Mouse (Mus musculus): Measurements from ENCODE around the gene Trpm3.

Gene Trpm3

DNA sequence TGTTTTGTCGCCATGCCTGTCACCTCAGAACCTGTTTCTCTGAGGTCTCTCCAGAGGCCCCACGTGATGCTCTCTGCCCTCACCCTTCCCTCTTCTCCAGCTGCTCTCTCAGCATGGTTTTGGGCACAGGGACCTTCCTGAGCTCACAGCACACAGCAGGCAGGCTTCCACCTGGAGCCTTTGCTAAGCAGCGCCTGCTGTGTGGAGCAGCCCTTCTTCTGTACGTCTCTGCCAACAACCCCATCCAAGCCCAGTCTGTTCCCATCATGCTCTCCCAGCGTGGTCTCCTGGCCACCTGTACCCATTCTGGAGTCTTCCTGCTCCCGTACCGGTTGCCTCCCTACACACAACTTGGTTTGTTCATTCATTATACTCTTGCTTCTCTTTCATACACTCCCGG lies 823.9 kb downstream of the Trpm3 start:
- in situ Hi-C loops (cut with MseI, MboI): no loop called here

DNA sequence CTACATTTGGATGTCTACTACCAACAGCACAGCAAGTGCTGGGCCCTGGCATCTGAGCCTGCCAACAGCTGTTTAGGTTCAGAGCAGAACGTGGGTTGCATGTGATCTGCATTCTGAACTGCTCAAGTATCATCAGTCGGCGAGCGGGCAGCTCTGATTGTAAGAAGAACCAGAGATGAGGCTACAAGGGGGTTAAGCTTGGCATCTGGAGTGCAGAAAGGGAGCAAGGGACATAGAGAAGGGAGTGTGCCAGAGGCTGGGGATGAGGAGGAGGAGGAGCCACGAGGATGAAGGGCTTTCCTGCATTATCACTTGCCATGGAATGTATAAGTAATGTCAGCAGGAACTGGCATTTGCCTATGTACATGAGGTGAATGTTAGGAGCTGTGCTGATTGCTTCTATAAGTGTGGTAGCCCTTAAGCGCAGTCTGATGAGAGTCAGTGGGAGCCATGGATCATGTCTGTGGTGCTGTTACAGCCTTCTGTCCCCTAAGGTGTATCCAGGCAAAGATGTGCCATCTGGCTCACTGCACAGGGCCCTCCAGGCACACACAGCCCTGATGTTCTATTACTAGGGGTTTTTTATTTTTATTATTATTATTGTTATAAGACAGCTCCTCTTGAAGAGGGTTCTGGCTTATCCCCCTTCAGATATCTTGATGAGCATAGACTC lies 825.0 kb downstream of the Trpm3 start:
- in situ Hi-C loops (cut with MseI, MboI): no loop called here

DNA sequence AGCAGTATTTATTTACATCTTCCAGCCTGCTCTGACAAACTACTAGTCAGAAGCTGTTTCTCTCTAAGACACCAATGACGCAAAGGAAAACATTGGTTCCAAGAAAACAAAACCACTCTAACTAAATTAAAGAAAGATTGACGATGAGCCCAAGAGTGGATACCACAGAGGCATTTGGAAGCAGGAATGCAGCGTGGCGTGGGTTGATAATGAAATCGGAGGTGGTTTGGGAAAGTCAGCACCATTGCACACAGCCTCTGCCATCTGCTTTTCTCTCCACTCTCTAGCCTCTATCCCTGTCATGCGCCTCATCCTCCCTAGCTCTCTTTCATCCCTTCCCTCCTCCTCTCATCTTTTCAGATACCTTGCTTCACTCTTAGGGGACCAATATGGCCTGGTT lies 826.6 kb downstream of the Trpm3 start:
- in situ Hi-C loops (cut with MseI, MboI): no loop called here

DNA sequence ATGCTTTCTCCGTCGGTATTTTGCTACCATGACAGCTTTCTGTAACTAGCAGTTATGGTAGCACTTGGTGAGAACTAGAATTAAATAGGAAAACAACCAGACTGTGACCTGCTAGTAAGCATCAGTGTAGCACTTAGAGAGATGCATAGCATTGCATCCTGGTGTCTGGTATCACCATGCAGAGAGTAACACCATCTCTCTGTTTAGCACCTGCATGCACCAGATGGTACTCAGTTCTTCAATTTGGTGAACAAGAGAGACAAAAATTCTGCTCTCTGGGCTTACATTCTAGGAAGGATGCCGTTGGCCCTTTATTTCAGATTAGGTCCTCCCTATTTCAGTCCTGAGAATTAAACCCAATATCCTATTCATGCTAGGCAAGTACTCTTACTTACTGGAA lies 834.4 kb downstream of the Trpm3 start:
- in situ Hi-C loops (cut with MseI, MboI): no loop called here

DNA sequence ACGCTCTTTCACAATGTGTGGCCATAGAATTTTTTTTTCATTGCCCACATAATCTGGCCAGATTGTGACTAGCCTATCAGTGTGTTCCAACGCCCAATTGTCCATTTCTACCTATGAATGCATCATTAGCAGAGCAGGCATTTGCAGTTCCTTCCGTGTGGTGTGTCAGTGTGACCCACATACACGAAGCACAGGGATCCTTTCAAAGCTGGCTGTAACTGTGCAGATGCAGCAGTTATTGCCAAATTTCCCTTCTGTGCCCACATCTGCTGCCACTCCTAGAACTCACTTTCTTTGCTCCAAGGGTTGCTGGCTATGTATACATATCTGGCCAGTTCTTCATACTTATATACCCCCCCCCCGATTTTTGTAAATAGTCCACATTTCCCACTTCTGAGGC lies 834.9 kb downstream of the Trpm3 start:
- in situ Hi-C loops (cut with MseI, MboI): no loop called here

DNA sequence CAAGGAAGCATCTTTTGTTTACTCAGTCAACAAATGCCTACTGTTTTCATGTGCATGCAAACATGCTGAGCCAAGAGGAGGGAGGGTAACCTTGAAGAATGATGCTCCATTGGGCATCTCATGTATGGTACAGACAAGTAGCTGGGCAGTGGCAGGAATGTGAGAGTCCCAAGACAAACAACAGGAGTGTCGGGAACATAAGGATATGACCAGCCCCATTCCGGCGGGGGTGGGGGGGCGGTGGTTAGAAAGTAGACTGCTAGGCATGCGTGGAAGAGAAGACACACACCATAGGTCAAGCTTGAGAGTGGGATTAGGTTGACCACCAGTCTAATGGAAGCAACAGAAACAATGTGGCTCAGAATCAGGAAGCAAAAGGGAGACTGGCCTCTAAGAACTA lies 837.0 kb downstream of the Trpm3 start:
- in situ Hi-C loops (cut with MseI, MboI): no loop called here

DNA sequence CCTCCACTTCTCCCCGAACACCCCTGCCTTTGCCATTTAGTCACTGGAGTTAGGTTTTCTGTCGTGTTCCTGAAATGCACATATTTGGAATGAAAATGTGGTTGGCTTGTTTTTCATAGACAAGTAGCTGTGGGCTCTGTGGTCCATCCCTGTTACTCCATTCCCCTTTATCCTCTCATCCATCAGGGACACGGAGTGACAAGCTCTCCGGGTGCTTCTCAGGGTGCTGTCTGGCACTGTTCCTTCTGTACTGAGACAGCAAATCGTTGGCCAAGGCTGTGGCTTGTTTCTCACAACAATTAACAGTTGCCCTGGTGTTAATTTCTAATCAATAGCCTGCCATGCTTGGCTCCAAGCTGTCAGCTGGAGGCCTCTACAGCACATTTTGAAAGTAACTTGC lies 838.7 kb downstream of the Trpm3 start:
- in situ Hi-C loops (cut with MseI, MboI): no loop called here

DNA sequence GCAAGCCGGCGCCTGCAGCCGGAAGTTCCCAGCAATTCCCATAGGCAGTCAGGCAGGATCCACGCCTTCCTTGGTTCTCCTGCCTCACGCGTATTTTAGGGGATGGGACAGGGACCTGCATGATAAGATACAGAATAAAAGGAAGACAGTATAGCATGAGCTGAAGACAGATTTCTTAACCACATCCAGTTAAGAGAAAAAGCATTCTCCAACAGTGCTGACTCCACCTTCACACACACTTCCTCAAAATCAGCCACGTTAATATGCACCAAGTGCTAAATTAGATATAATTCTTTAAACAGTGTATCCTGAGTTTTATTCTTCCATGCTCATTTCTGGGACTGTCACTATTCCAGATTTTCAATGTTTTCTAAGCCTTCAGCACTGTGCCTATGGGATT lies 839.9 kb downstream of the Trpm3 start:
- in situ Hi-C loops (cut with MseI, MboI): no loop called here

DNA sequence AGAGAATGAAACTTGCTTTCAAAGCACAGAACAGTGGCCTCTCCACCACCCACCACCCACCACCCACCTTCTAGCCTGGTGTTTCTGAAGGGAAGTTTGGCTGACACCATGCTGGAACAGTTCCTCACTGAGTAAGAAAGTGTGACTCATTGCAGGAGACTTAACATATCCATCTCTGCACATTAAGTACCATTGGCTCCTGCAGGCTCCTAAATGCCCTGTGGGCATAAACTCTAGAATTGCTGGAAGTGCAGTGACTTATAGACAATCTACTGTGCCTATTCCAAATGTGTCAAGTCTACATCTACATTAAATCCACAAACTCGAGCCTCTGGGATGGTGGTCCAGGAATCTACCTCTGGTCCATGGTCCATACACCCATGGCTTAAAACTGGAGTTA lies 840.3 kb downstream of the Trpm3 start:
- in situ Hi-C loops (cut with MseI, MboI): no loop called here

DNA sequence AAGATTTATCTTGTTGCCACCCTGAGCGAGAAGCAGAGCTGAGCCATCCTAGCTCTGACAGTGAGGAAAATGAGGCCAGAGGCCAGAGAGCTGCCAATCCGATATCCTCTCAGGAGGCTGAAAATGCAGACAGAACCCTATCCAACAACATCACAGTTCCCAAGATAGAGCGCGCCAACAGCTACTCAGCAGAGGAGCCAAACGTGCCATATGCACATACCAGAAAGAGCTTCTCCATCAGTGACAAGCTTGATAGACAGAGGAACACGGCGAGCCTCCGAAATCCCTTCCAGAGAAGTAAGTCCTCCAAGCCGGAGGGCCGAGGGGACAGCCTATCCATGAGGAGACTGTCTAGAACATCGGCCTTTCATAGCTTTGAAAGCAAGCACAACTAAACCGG lies 849.1 kb downstream of the Trpm3 start:
- in situ Hi-C loops (cut with MseI, MboI): no loop called here

DNA sequence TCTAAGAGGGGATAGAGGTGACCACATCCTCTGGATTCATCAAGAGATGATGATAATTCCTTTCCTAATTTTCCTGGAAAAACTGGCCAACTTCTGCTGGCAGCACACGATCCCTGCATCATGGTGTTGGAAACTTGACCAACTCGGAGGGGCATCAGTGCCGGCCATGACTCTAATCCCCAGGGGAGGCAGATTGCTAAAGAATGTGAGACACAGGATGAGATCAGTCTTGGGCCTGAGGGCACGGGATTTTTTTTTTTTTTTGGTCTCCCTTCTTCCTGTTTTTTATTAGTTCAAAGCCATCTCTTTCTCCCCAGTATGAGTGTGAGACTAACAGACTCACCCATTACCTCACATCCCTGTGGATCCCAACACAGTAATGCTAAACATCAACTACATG lies 855.1 kb downstream of the Trpm3 start:
- in situ Hi-C loops (cut with MseI, MboI): no loop called here

DNA sequence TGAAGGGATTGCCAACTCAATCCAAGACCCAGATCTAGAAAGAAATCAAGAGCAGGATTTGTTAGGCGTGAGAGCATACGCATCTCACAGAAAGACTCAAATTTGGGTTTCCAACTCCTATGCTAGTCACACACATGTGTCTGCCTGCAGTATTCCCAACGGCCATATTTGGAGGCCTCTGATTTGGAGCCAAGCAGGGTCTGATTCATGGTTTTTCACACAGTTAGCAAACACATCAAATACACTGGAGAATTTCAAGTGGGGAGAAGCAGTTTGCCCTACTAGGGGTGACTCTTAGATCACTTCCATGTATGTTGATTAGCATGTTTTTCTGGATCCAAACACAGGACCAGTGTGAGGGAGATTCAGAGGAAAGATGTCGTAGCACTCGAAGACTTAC lies 855.7 kb downstream of the Trpm3 start:
- in situ Hi-C loops (cut with MseI, MboI): no loop called here

DNA sequence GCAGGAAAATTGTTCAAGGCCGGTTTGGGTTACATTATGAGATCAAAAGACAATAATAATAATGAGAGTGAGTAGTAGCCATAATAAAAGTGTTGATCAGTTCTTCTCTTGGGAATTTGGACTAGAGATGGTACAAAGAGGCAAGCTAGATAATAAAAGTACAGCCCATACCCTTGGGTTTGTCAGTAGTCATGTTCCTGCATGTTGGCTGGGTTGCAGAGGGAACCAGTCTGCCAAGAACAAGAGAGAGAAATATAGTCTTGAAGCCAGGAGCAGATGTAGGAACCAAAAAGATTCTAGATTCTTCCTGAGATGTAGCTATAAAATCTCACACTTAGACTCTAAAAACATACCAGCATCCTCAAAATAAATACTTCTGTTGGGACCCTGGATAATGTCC lies 861.4 kb downstream of the Trpm3 start:
- in situ Hi-C loops (cut with MseI, MboI): no loop called here

DNA sequence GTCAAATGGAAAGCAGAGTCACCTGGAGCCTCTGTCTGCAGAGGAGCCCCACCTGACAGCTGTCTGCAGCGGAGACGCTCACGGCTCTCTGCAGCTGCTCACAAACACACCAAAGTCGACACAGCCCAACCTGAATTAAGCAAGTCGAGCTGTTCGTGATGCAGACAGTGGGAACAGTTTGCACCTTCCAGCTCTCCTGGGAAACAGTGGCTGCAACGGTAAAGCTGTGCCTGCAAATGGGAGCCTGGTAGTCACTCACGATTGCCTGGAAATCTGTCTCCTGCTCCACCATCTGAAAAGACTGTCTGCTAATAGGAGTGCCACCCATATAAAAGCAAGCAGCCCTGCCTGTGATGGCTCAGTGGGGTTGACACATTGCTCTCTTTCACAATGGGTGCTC lies 865.0 kb downstream of the Trpm3 start:
- in situ Hi-C loops (cut with MseI, MboI): no loop called here

DNA sequence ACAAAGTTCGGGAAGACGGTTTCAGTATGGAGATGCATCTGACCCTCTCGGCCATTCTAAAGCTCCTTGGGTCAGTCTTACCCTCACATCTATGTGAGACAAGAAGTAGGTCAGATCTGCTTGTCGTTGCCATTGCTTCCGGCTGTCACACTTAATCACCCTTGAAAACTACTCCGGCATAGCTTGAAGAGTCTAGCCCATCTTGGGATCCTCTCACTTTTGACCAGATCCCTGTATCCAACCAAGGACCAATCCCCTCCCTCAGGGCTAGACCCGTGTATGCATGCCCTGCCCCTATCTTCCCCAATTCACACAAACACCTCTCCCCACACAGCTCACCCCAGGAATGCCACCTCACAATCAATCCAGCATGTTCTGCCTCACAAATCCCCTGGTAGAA lies 867.0 kb downstream of the Trpm3 start:
- in situ Hi-C loops (cut with MseI, MboI): no loop called here

DNA sequence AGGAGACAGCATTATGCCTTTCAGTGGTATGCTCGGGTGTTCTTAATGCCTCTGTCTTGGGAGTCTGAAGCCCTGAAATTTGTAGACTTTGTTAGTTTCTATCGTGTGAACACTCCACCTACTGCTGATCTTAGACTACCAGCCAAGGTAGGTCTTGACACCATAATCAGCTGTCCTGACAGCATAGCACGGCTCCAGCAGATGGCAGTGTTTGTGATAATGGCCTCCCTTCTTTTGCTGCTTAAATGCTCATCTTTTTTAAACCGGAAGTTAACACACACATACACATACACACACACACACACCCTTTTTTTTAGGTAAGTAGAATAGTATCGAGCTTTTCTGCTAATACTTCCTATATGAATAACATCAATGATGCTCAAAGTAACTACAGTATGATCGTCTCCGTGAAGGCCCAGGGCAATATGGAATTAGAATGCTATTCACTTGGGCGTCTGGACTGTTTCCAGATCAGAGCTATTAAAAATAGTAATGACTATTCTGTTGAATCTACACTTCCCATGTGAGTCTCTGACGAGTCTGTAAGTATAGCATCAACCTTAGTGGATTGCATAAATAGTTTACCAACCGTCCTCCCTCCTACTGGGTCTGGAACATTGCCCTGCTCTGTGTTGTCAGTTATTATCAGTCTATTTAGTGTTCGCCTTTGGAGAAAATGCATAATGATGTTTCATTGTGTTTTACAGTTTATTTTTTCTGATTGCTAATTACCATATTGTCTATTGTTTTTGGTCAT lies 867.8 kb downstream of the Trpm3 start:
- in situ Hi-C loops (cut with MseI, MboI): no loop called here

DNA sequence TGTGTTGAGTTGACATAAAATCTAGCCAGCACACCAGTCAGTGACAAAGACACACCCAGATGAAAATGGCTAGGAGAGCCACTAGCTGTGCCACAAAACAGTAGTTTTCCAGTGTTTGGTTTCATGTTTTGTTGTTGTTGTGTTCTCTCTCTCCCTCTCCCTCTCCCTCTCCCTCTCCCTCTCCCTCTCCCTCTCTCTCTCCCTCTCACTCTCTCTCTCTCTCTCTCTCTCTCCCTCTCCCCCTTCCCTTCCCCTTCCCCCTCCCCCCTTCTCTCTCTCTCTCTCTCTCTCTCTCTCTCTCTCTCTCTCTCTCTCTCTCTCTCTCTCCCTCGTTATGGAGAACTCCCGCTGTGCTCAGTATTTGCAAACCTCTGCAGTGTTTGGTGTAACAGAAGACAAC lies 874.8 kb downstream of the Trpm3 start:
- in situ Hi-C loops (cut with MseI, MboI): loop anchor here (10.0 kb wide), 2 partner anchors 131 to 141 kb away; partner anchors contain the start of gene Klf9 (in 1 of the 2)

DNA sequence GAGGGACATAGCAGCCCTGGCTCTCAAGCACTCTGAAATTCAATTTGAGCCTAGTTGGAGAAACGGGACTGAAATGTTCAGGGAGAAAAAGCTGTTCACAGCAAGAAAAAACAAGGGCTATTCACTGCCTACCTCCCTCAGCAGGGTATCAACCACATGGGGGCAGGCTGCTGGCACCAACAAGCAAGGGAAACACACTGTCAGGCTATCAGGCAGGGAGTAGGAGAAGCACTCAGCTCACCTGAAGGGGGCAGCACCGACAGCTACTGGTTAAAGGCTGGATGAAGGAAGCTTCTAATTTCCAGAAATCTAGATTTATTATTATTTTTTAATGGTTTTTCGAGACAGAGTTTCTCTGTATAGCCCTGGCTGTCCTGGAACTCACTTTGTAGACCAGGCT lies 876.7 kb downstream of the Trpm3 start:
- in situ Hi-C loops (cut with MseI, MboI): loop anchor here (10.0 kb wide), 2 partner anchors 129 to 139 kb away; partner anchors contain the start of gene Klf9 (in 1 of the 2)

DNA sequence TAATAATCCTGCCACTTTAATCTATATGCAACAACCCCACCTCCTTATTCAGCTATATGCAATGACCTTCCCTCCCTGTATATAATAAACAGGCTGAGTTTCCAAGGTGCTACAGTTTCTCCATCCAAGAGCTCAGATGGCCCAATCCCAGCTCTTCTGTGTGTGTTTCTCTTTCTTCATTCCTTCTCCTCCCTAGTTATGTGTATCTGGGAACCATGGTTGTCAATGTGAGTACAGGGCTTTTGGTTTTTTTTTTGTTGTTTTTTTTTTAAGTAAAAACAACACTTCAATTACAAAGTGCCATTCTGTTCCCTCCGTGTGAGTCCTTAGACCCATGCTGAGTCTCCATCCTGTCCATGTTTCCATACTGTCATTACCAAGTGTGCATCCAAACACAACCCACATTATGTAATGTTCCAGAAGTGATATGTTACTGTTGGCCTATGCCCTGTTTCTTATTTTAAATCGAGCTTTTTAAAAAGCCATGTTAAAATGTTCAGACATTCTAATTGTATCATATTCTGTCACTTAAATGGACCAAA lies 879.4 kb downstream of the Trpm3 start:
- in situ Hi-C loops (cut with MseI, MboI): loop anchor here (10.0 kb wide), 2 partner anchors 127 to 137 kb away; partner anchors contain the start of gene Klf9 (in 1 of the 2)

DNA sequence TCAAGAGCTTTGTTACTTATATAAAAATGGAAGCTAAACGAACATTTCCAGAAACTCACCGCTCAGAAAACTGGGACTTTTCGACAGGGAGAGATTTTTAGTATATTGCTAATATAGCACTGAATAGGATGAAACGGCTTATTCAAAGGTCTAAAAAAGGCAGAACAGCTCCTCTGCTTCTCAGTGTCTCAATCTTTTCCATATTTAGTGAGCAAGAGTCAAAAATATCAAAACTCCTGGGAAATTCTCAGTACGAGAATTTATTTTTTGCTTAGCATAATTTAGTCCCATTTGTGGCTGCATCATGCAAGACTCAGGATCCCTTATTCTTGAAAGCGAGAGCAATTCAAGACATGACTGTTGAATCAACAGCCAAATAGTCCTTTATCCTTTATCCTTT lies 884.1 kb downstream of the Trpm3 start:
- in situ Hi-C loops (cut with MseI, MboI): no loop called here

DNA sequence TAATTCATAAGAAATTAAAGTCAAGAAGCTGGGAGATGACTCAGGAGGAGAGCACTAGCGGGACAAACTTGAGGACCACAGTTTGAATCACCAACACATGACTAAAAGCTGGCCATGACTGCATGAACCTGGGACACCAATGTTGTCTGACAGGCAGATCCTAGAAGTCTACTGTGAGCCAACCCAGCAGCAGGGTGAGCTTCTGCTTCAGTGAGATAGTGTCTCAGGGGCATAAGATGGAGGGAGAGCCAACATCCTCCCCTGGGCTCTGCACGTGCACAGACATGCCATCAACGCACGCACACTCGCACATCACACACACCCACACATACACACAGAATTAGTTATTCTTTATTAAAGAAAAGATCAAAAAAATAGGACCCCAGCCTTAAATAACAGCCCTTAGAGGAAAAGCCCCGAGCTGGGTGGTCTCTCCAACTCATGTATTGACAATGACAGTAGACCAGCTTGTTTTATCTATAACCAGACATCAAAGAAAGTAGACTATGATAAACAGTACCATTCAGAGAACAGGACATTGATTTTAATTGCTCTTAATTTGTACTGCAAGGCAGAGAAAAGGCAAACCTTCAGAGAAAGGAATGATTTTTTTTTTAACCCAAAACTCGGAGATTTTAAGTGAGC lies 884.6 kb downstream of the Trpm3 start:
- in situ Hi-C loops (cut with MseI, MboI): no loop called here

DNA sequence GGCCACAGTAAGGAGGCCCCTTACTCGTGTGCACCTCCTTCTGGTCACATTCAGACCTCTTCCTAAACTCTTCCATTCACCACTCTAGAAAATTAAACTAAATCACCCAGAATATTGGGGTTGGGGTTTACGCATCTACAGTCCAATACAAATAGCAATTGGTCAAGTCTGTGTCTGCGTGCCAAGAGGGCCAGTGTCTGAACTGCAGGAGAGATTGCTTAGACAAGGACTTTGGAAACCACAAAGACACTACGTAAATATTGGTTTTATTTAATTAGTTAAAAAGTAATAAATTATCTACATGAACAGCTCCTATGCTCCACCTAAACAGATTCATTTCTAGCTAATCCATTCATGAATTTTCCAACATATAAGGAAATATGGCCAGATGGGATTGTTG lies 886.0 kb downstream of the Trpm3 start:
- in situ Hi-C loops (cut with MseI, MboI): no loop called here

DNA sequence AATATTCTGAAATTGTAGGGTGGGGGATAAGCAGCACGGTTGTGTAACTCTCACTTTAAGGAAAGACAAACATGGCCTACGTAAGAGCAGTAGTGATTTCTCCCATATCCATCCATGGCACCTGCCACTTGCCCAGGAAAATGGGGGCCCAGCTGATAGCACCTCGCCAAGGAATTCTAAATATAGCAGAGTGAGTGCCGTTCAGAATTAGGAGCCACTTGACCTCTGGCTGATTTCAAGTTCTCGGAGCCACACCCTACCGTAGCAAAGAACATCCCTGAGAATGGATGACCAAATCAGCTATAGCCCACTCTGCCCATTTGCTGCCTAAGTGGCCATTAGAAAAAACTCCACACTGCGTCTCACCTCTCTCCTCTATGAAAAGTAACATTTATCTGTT lies 887.6 kb downstream of the Trpm3 start:
- in situ Hi-C loops (cut with MseI, MboI): no loop called here
